Mouse (Mus musculus): ENCODE results near the gene Tmem45b.

Gene Tmem45b

GRCm38 (mm10) chr9:31400441-31400840 lies 63.8 kb downstream of the Tmem45b start:
- DNase-seq, result peak; percentile 60 to 62

GRCm38 (mm10) chr9:31387206-31387605 lies 77.1 kb downstream of the Tmem45b start:
- DNase-seq, result no peak

DNA sequence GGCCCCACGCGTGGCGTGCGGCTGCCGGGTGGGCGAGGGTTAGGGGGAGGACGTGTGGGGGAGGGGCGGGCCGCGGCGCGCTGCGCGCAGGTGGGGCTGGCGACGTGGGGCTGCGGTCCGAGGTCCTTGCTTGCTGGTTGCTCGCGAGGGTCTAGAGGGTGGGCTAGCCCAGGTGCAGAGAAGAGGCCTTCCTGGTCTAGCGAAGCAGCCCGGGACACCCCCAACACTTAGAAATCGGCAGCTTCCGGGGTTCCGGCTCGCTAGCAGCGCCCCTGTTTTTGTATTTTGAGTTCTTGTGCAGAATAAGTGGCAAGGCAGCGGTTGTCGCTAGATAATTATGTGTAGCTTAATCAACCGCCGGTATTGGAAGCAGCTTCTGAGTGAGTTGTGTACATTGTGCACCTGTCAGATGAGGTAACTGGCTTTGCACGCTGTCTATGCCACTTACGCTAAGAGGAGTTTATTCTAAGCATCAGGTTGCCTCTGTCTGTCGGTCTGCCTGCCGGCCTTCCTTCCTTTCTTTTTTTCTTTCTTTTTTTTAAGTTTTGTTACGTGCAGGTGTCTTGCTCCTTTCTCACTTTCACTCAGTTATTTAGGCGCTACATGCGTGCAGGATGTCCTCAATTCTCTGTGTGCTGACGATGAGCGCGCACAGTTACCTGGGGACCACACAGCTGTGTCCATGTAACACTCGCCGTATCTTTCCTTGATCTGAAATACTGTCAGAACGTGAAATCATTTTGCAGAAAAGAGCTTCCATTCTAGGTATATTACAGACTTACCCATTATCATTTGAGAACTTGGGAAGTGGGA lies 77.7 kb downstream of the Tmem45b start:
- DNase-seq, result peak; percentile 9 to 19

GRCm38 (mm10) chr9:31385947-31386354 lies 78.3 kb downstream of the Tmem45b start, which contains the start of gene Nfrkb:
Nfrkb (plus strand) TSS chr9:31386192.
- peak; percentile 97 to 98 for DNase-seq

GRCm38 (mm10) chr9:31385500-31385869 lies 78.8 kb downstream of the Tmem45b start:
- peak in 1 of 2 experiments; percentile 7 for DNase-seq

DNA sequence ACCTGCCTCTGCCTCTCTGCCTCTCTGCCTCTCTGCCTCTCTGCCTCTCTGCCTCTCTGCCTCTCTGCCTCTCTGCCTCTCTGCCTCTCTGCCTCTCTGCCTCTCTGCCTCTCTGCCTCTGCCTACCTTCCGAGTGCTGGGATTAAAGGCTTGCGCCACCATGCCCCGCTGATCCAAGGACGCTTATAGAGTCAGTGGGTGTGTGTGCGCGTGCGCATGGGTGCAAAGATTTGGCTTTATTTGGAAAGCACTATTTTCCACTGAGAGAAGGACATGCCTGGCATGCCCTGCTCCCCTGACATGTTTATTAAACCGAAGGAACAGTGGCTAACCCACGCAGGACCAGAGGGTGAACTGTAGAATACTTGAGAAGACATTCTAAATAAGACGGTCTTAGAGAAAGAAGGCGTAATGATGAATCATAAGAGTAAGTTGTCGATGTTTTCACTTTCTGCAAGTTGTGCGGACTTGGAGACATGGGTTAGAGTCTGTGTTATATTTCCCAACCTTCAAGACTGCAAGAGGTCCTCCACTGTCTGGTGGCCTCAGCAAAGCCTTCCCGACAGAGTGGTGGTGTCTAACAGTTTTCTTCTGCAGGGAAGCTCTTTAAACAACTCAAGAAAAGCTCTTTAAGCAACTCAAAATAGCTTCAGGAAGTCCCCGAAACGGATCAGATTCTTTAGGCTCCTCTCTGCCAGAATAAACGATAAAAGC lies 79.3 kb downstream of the Tmem45b start:
- no peak for DNase-seq

- DNase-seq, result no peak
Measured at GRCm38 (mm10) chr9:31376661-31377060, 87.6 kb downstream of the Tmem45b start.
